Mouse (Mus musculus) kidney, embryonic 14.5 days (tissue): ENCODE results near the gene Ctdspl. TPM values are rescaled to one million over a fixed set of nuclear protein-coding genes. Genes with fewer than 3 reads are reported as not detected.

Experiments used
- microRNA-seq: library from miRNA; unstranded; fragments of <30 nt; microRNA quantifications from one replicate; pipeline ENCODE4, GENCODE M21; 2016
- polyA plus RNA-seq: library from polyadenylated mRNA; unstranded; fragments of >200 nt; fragmentation: Nextera tagmentation; extraction: Ambion mirVana; gene quantifications from 2 replicates; pipeline ENCODE4 v1.2.1, GENCODE M21; 2014

Ctdspl gene
- polyA plus RNA-seq, 1 experiment from 2014 or later, result 31.2 TPM

Small RNA genes within 50 kb of the gene (microRNA-seq; reads per million reads assigned to microRNA genes)
- 21.0 reads per million, percentile 34 among the genes with 10 or more reads in this experiment for gene Mir26a-1

Other genes with a start within 250 kb of the Ctdspl start
- 26.6 and 40.4 TPM in 2 replicates for gene Vill, start 126.3 kb downstream of the Ctdspl start, polyA plus RNA-seq
- 18.5 and 18.7 TPM in 2 replicates for gene Plcd1, start 167.0 kb downstream of the Ctdspl start, polyA plus RNA-seq
- gene Dlec1, start 176.0 kb downstream of the Ctdspl start, polyA plus RNA-seq, result 2.4 and 3.2 TPM in 2 replicates
- 8.1 and 13.5 TPM in 2 replicates for gene Acaa1b, start 230.6 kb downstream of the Ctdspl start, polyA plus RNA-seq
- gene Gm47289, start 232.7 kb downstream of the Ctdspl start, polyA plus RNA-seq, result not detected in 2 replicates